ENCODE assay signal across 13 mouse cellular contexts in the genomic region with DNA sequence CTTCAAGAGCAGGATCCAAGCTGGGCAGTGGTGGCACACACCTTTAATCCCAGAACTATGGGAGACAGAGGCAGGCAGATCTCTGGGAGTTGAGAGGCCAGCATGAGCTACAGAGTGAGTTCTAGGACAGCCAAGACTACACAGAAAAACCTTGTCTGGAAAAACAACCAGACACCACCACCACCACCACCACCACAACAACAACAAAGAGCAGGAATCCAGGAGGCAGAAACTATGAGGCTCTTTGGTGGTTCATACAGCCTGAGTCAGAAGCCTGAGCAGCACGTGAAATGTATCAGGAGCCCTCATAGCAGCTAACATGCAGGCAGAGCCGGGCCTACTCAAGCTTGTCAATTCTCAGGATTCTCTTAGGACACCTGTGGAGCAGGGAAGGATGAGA. TPM values are rescaled to one million over a fixed set of nuclear protein-coding genes. Genes with fewer than 3 reads are reported as not detected.
DNase-seq lines count a peak whose midpoint lies in the region; TF ChIP-seq lines count a peak whose summit lies in the region.
"Had no signal": no experiment of that assay in that cellular context is flagged by ENCODE, and none has a peak within 500 bp of the region (broad histone marks: within the 10 kb centered on the region; RNA-seq: fewer than 3 reads in every experiment).

No protein-coding gene starts in this region.

- no peak overlapping the region for H3K4me3 ChIP-seq in cerebellum, adult 2 months (replicated peaks; ENCODE audit: insufficient read depth, low read depth, low read length)
- peak overlapping the region; percentile 37 for H3K4me3 ChIP-seq in lung, adult 2 months (replicated peaks; ENCODE audit: extremely low read depth, low read depth, low read length)
- peak overlapping the region; percentile 58 for H3K4me3 ChIP-seq in brown adipose tissue, adult 24 weeks (ENCODE audit: insufficient read depth, low read depth, low read length)
- H3K4me3 ChIP-seq in megakaryocyte, embryonic 14.5 days (replicated peaks), result peak overlapping the region; percentile 93
- H3K4me3 ChIP-seq: hindbrain, embryonic 15.5 days; limb, embryonic 15.5 days; midbrain, embryonic 12.5 days; neural tube, embryonic 15.5 days; stomach, embryonic 15.5 days had no signal

- H3K27me3 ChIP-seq in cerebellum, adult 2 months (ENCODE audit: control insufficient read depth, insufficient read depth, low read length), result no peaks in the 10 kb centered on the region
- no peaks in the 10 kb centered on the region for H3K27me3 ChIP-seq in megakaryocyte, embryonic 14.5 days (replicated peaks)
- H3K27me3 ChIP-seq: hindbrain, embryonic 15.5 days; limb, embryonic 15.5 days; midbrain, embryonic 12.5 days; neural tube, embryonic 15.5 days; stomach, embryonic 15.5 days had no signal

- peaks cover 57% of the 10 kb centered on the region for H3K4me1 ChIP-seq in cerebellum, adult 2 months (ENCODE audit: control insufficient read depth, insufficient read depth, low read length)
- no peaks in the 10 kb centered on the region; the same call in 1 of the 2 replicates for H3K4me1 ChIP-seq in lung, adult 2 months (ENCODE audit: control insufficient read depth, insufficient read depth, low read length)
- H3K4me1 ChIP-seq in brown adipose tissue, adult 24 weeks (ENCODE audit: control insufficient read depth, insufficient read depth, insufficient read length, low read length), result peaks cover 29% of the 10 kb centered on the region
- H3K4me1 ChIP-seq in megakaryocyte, embryonic 14.5 days, result peaks cover 72% of the 10 kb centered on the region
- H3K4me1 ChIP-seq: limb, embryonic 15.5 days had no signal

- H3K27ac ChIP-seq in cerebellum, adult 2 months (ENCODE audit: insufficient read depth, low read length), result peak overlapping the region; percentile 44
- peak overlapping the region; percentile 73 for H3K27ac ChIP-seq in brown adipose tissue, adult 24 weeks (replicated peaks; ENCODE audit: low read depth, low read length)
- H3K27ac ChIP-seq: hindbrain, embryonic 15.5 days; limb, embryonic 15.5 days; midbrain, embryonic 12.5 days; neural tube, embryonic 15.5 days; stomach, embryonic 15.5 days had no signal

- TF ChIP-seq CTCF in cerebellum, adult 2 months (IDR thresholded peaks at IDR 0.05; ENCODE audit: borderline replicate concordance, insufficient read depth, low read depth, low read length), result no peak
- no peak for TF ChIP-seq CTCF in lung, adult 2 months (IDR thresholded peaks at IDR 0.05; ENCODE audit: insufficient read depth, low read length)

- WGBS in cerebellum, adult 2 months, result 22% methylated on average over 2 of the region's 2 CpGs
- 86% methylated on average over 2 of the region's 2 CpGs for WGBS in lung, adult 2 months

- no peaks in the 10 kb centered on the region for H3K9me3 ChIP-seq in megakaryocyte, embryonic 14.5 days
- H3K9me3 ChIP-seq: hindbrain, embryonic 15.5 days; limb, embryonic 15.5 days; midbrain, embryonic 12.5 days; neural tube, embryonic 15.5 days; stomach, embryonic 15.5 days had no signal

- no peak for TF ChIP-seq POLR2A in cerebellum, adult 2 months (IDR thresholded peaks at IDR 0.05; ENCODE audit: borderline replicate concordance, insufficient read depth, low read length)
- TF ChIP-seq POLR2A in lung, adult 2 months (IDR thresholded peaks at IDR 0.05; ENCODE audit: borderline replicate concordance, extremely low read depth, low read depth, low read length), result no peak

- DNase-seq in cerebellum, adult 2 months, result no peak
- no peak for DNase-seq in cerebellum, postnatal 4 days (ENCODE audit: low spot score in 2 of 2)
- no peak for DNase-seq in lung, adult 2 months
- DNase-seq in lung, adult 18-20 months, result no peak
- no peak for DNase-seq in urinary bladder, adult 18-20 months (ENCODE audit: low spot score in 2 of 2)
- DNase-seq in Muller cell, postnatal 12 days (ENCODE audit: inconsistent ontology term), result no peak

- H3K36me3 ChIP-seq in megakaryocyte, embryonic 14.5 days (replicated peaks; ENCODE audit: low read length), result peaks cover 26% of the 10 kb centered on the region
- H3K36me3 ChIP-seq: midbrain, embryonic 12.5 days; stomach, embryonic 15.5 days had no signal

RNA-seq across cellular contexts. Expression of a gene that starts 26.3 kb away (rescaled TPM):
- 80.8 and 90.8 TPM in 2 replicates for polyA plus RNA-seq in cerebellum, adult 2 months (2012; rRNA removed)
- polyA plus RNA-seq in lung, adult 2 months (2012; rRNA removed), result 15.4 and 18.6 TPM in 2 replicates
- polyA plus RNA-seq in brown adipose tissue, adult 24 weeks (2012; ENCODE audit: insufficient read depth, insufficient read length, missing spikeins), result 1.0 and 3.5 TPM in 2 replicates
- polyA plus RNA-seq in megakaryocyte, embryonic 14.5 days (2012; ENCODE audit: insufficient read depth, low replicate concordance), result 10.9 and 11.1 TPM in 2 replicates

RNA-seq across cellular contexts. Expression of a gene that starts 47.8 kb away (rescaled TPM):
- polyA plus RNA-seq in cerebellum, adult 2 months (2012; rRNA removed), result 34.2 and 36.7 TPM in 2 replicates
- 8.9 and 9.3 TPM in 2 replicates for polyA plus RNA-seq in lung, adult 2 months (2012; rRNA removed)
- not detected in 2 replicates for polyA plus RNA-seq in brown adipose tissue, adult 24 weeks (2012; ENCODE audit: insufficient read depth, insufficient read length, missing spikeins)
- 0.02 TPM in 1 of 2 replicates, not detected in the other for polyA plus RNA-seq in megakaryocyte, embryonic 14.5 days (2012; ENCODE audit: insufficient read depth, low replicate concordance)
